Mouse (Mus musculus) liver, embryonic 13.5 days (tissue): ENCODE measurements around the gene Irgc1. TPM values are rescaled to one million over a fixed set of nuclear protein-coding genes. Genes with fewer than 3 reads are reported as not detected.
"Not testable (repeated sequence)": the region's sequence is repeated elsewhere in the genome, so short reads cannot be mapped to it uniquely, and the experiment has no call there.

Source experiments
- ATAC-seq: fragments of 200-750 bp; cut with Nextera tagmentation; 2 replicates; pipeline ENCODE4 v1.8.0; 2017; ENCODE audit warnings: low read depth, mild to moderate bottlenecking, moderate number of reproducible peaks, moderate library complexity
- DNase-seq: peaks from one replicate; pipeline ENCODE4 v3.0.0; 2022
- H3K27ac ChIP-seq: fragments of 300-500 bp; sonication (generic); 2 replicates; pipeline ENCODE4 v1.5.1; 2015; ENCODE audit warnings: moderate library complexity, mild to moderate bottlenecking, inconsistent platforms
- H3K27me3 ChIP-seq: fragments of 300-500 bp; sonication (generic); 2 replicates; pipeline ENCODE4 v1.6.1; 2015; ENCODE audit warnings: mild to moderate bottlenecking, inconsistent platforms
- H3K36me3 ChIP-seq: fragments of 300-500 bp; sonication (generic); 2 replicates; pipeline ENCODE4 v1.6.1; 2015; ENCODE audit warnings: mild to moderate bottlenecking, inconsistent platforms
- H3K4me1 ChIP-seq: fragments of 300-500 bp; sonication (generic); replicated peaks from 2 replicates; pipeline ENCODE4 v1.6.1; 2015; ENCODE audit warnings: inconsistent platforms
- H3K4me2 ChIP-seq: fragments of 300-500 bp; sonication (generic); 2 replicates; pipeline ENCODE4 v1.6.1; 2015; ENCODE audit warnings: inconsistent platforms, mild to moderate bottlenecking, moderate library complexity
- H3K4me3 ChIP-seq: fragments of 300-500 bp; sonication (generic); replicated peaks from 2 replicates; pipeline ENCODE4 v1.5.1; 2015; ENCODE audit warnings: mild to moderate bottlenecking, inconsistent platforms
- H3K9ac ChIP-seq: fragments of 300-500 bp; sonication (generic); 2 replicates; pipeline ENCODE4 v1.6.1; 2015; ENCODE audit warnings: mild to moderate bottlenecking, inconsistent platforms
- H3K9me3 ChIP-seq: fragments of 300-500 bp; sonication (generic); replicated peaks from 2 replicates; pipeline ENCODE4 v1.6.1; 2016; ENCODE audit warnings: inconsistent platforms
- WGBS: fragments of 180-500 bp; shearing (Covaris S2); methylation state at CpG from one replicate; pipeline ENCODE4 v1.1.7; 2015; ENCODE audit not compliant: insufficient replicate concordance; 5-methylcytosine and 5-hydroxymethylcytosine counted together
- polyA plus RNA-seq: library from polyadenylated mRNA; unstranded; fragments of >200 nt; fragmentation: Nextera tagmentation; extraction: Ambion mirVana; gene quantifications from 2 replicates; pipeline ENCODE4 v1.2.1, GENCODE M21; 2015

Irgc1 gene
- polyA plus RNA-seq: not detected in 2 replicates

GRCm38 (mm10) chr7:24451855-24452311, at the start of gene Irgc1:
Gene Irgc1 (minus strand): TSS chr7:24452297.
- WGBS: 59% methylated on average over 9 of the region's 9 CpGs
- H3K4me3 ChIP-seq: no peak within 1 kb of the TSS
- no peak within 1 kb of the TSS for H3K27ac ChIP-seq
- H3K27me3 ChIP-seq: peaks cover 6% of the 10 kb centered on the region
- no peak within 1 kb of the TSS for H3K9ac ChIP-seq
- no peak within 1 kb of the TSS for H3K4me2 ChIP-seq
- no peaks in the 10 kb centered on the region for H3K9me3 ChIP-seq
- H3K36me3 ChIP-seq: no peaks in the 10 kb centered on the region
- no peak for DNase-seq
- ATAC-seq: no peak
- H3K4me1 ChIP-seq: peaks cover 17% of the 10 kb centered on the region

- H3K9ac ChIP-seq: no peak overlapping the region
- H3K4me1 ChIP-seq: peaks cover 36% of the 10 kb centered on the region
- H3K4me2 ChIP-seq: no peak overlapping the region
- no peak overlapping the region for H3K27ac ChIP-seq
- WGBS: 33% methylated on average over 21 of the region's 21 CpGs
- DNase-seq (peak; percentile 28), ATAC-seq (no peak)
- no peaks in the 10 kb centered on the region for H3K36me3 ChIP-seq
- peaks cover 84% of the 10 kb centered on the region for H3K27me3 ChIP-seq
- no peaks in the 10 kb centered on the region for H3K9me3 ChIP-seq
- H3K4me3 ChIP-seq: no peak overlapping the region
Observed at GRCm38 (mm10) chr7:24501492-24501891, 49.4 kb upstream of the Irgc1 start.

- Histone ChIP-seq H3K4me3 (no peak overlapping the region), H3K27me3 (peaks cover 81% of the 10 kb centered on the region), H3K4me1 (peaks cover 30% of the 10 kb centered on the region), H3K27ac (no peak overlapping the region), H3K9me3 (no peaks in the 10 kb centered on the region), H3K36me3 (no peaks in the 10 kb centered on the region), H3K4me2 (no peak overlapping the region), H3K9ac (no peak overlapping the region)
- no peak for ATAC-seq
- peak; percentile 37 for DNase-seq
- whole genome bisulfite sequencing: 15% methylated on average over 7 of the region's 7 CpGs
Observed at GRCm38 (mm10) chr7:24500929-24501328, 48.8 kb upstream of the Irgc1 start.

- H3K9ac ChIP-seq: no peak overlapping the region
Observed at GRCm38 (mm10) chr7:24499856-24500577, 47.9 kb upstream of the Irgc1 start.

GRCm38 (mm10) chr7:24488303-24488702, 36.2 kb upstream of the Irgc1 start:
- ATAC-seq (no peak), DNase-seq (no peak)
- no peak overlapping the region for H3K27ac ChIP-seq
- no peaks in the 10 kb centered on the region for H3K9me3 ChIP-seq
- no peak overlapping the region for H3K4me3 ChIP-seq
- H3K4me1 ChIP-seq: 0 out of 2 replicates have a peak, but pooled peaks cover 4% of the 10 kb centered on the region
- 67% methylated on average over 8 of the region's 8 CpGs for WGBS
- no peak overlapping the region for H3K9ac ChIP-seq
- no peaks in the 10 kb centered on the region for H3K36me3 ChIP-seq
- H3K27me3 ChIP-seq: peaks cover 32% of the 10 kb centered on the region
- H3K4me2 ChIP-seq: no peak overlapping the region

More at GRCm38 (mm10) chr7:24499856-24500577, 47.9 kb upstream of the Irgc1 start:
- Histone ChIP-seq H3K4me3 (0 out of 2 replicates have a peak overlapping the region, but pooled peaks have one; percentile 11), H3K9me3 (no peaks in the 10 kb centered on the region), H3K36me3 (no peaks in the 10 kb centered on the region), H3K4me2 (peak overlapping the region; percentile 30), H3K27me3 (peaks cover 74% of the 10 kb centered on the region), H3K27ac (no peak overlapping the region), H3K4me1 (peaks cover 22% of the 10 kb centered on the region)
- ATAC-seq: no peak
- 13% methylated on average over 43 of the region's 43 CpGs for WGBS
- no peak for DNase-seq

- 44% methylated on average over 3 of the region's 3 CpGs for WGBS
- Histone ChIP-seq H3K4me2 (no peak overlapping the region), H3K9me3 (no peaks in the 10 kb centered on the region), H3K4me1 (0 out of 2 replicates have a peak, but pooled peaks cover 4% of the 10 kb centered on the region), H3K27me3 (peaks cover 41% of the 10 kb centered on the region), H3K27ac (no peak overlapping the region), H3K9ac (no peak overlapping the region), H3K4me3 (no peak overlapping the region), H3K36me3 (no peaks in the 10 kb centered on the region)
- ATAC-seq (peak; percentile 25; the same call in 1 of the 2 replicates), DNase-seq (no peak)
Observed at GRCm38 (mm10) chr7:24487403-24487802, 35.3 kb upstream of the Irgc1 start.

- no peak overlapping the region for H3K9ac ChIP-seq
- no peak overlapping the region for H3K27ac ChIP-seq
- H3K4me1 ChIP-seq: peaks cover 10% of the 10 kb centered on the region
- H3K4me3 ChIP-seq: no peak overlapping the region
- no peak overlapping the region for H3K4me2 ChIP-seq
- ATAC-seq: 0 out of 2 replicates have a peak, but pooled peaks have one; percentile 26
- H3K36me3 ChIP-seq: no peaks in the 10 kb centered on the region
- H3K27me3 ChIP-seq: peaks cover 48% of the 10 kb centered on the region
- DNase-seq: no peak
- no peaks in the 10 kb centered on the region for H3K9me3 ChIP-seq
- WGBS: 44% methylated on average over 9 of the region's 9 CpGs
Observed at GRCm38 (mm10) chr7:24486654-24487130, 34.6 kb upstream of the Irgc1 start.

- no peak overlapping the region for H3K9ac ChIP-seq
- peaks cover 20% of the 10 kb centered on the region for H3K4me1 ChIP-seq
- no peaks in the 10 kb centered on the region for H3K9me3 ChIP-seq
- no peak overlapping the region for H3K4me3 ChIP-seq
- 65% methylated on average over 9 of the region's 9 CpGs for WGBS
- no peak overlapping the region for H3K27ac ChIP-seq
- no peak for DNase-seq
- no peak for ATAC-seq
- no peaks in the 10 kb centered on the region for H3K36me3 ChIP-seq
- peaks cover 60% of the 10 kb centered on the region for H3K27me3 ChIP-seq
- H3K4me2 ChIP-seq: no peak overlapping the region
Observed at GRCm38 (mm10) chr7:24485481-24485880, 33.4 kb upstream of the Irgc1 start.

GRCm38 (mm10) chr7:24483291-24483690, 31.2 kb upstream of the Irgc1 start:
- H3K9me3 ChIP-seq, H3K4me2 ChIP-seq, H3K4me3 ChIP-seq, H3K27ac ChIP-seq, ATAC-seq, H3K9ac ChIP-seq, H3K36me3 ChIP-seq, DNase-seq: not testable (repeated sequence)
- Histone ChIP-seq H3K27me3 (peaks cover 78% of the 10 kb centered on the region), H3K4me1 (peaks cover 20% of the 10 kb centered on the region)
- 32% methylated on average over 6 of the region's 6 CpGs for WGBS

GRCm38 (mm10) chr7:24482208-24483020, 30.3 kb upstream of the Irgc1 start:
- H3K27ac ChIP-seq: no peak overlapping the region
- H3K27me3 ChIP-seq: peaks cover 78% of the 10 kb centered on the region
- no peak for DNase-seq
- 0 out of 2 replicates have a peak, but pooled peaks cover 3% of the 10 kb centered on the region for H3K9me3 ChIP-seq
- no peaks in the 10 kb centered on the region for H3K36me3 ChIP-seq
- ATAC-seq: no peak
- H3K4me2 ChIP-seq: peak overlapping the region; percentile 75
- peaks cover 20% of the 10 kb centered on the region for H3K4me1 ChIP-seq
- 2% methylated on average over 23 of the region's 38 CpGs for WGBS
- peak overlapping the region; percentile 59 for H3K4me3 ChIP-seq
- H3K9ac ChIP-seq: peak overlapping the region; percentile 41
